Mouse (Mus musculus): Measurements from ENCODE around the gene Cldn14. TPM values are rescaled to one million over a fixed set of nuclear protein-coding genes. Genes with fewer than 3 reads are reported as not detected.
"Not testable (repeated sequence)": the region's sequence is repeated elsewhere in the genome, so short reads cannot be mapped to it uniquely, and the experiment has no call there.

Cldn14 gene
- polyA plus RNA-seq, 2 experiments = 1.0 to 1.2 TPM

- Histone ChIP-seq H3K4me2 (ENCODE audit: low read depth) (no peak overlapping the region), H3K9ac (replicated peaks) (no peak overlapping the region), H3K4me1 (replicated peaks; ENCODE audit: control insufficient read depth in 2 of 2, insufficient read depth in 2 of 2, low read length in 1 of 2) (peaks cover 0 to 4% of the 10 kb centered on the region in 2 experiments; a peak in 1 of 4 replicates), H3K9me3 (ENCODE audit: control insufficient read depth, low read length) (no peaks in the 10 kb centered on the region), H3K36me3 (replicated peaks; ENCODE audit: control insufficient read depth, insufficient read depth, low read depth) (no peaks in the 10 kb centered on the region), H3K27ac (no peak overlapping the region), H3K27me3 (ENCODE audit: control insufficient read depth, insufficient read depth, low read length) (no peaks in the 10 kb centered on the region), H3K4me3 (ENCODE audit: insufficient read depth in 1 of 2, low read depth in 2 of 2, low read length in 2 of 2) (no peak overlapping the region)
- DNase-seq (ENCODE audit: low read depth in 3 of 3, low spot score in 3 of 3) (no peak), ATAC-seq (ENCODE audit: insufficient read depth) (no peak)
- TF ChIP-seq EP300 (IDR thresholded peaks at IDR 0.05; ENCODE audit: low read depth) = no peak
- TF ChIP-seq CTCF (IDR thresholded peaks at IDR 0.05; ENCODE audit: low read depth) = no peak
- 50% methylated on average over 4 of the region's 4 CpGs for WGBS (ENCODE audit: insufficient replicate concordance)
Observed at GRCm38 (mm10) chr16:94017953-94018352, 9.3 kb upstream of the Cldn14 start.

DNA sequence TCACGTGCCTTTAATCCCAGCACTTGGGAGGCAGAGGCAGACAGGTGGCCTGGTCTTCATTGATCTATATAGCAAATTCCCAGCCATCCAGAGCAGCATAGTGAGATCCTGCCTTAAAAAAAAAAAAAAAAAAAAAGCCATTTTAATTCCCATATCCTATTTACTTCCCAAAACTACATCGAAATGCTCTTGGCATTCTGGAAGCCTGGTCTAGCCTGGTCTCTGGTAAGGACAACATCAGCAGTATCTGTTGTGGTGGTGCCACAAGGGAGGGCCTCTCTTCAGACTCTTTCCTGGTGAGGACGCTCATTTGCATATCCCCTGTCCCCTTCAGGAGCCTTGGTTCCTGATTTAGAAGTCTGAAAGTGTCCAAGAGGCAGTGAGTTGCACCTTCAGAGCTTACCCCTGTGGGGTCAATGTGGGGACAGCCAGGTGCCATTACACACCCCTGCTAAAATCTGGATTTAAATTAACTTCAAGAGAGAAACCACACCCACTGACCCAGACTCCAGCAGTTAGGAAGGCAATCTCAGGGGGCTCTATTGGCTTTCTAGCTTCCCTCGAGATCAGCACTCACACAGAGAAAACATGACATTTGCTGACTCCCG is 6.0 kb upstream of the Cldn14 start:
- no peak for DNase-seq (ENCODE audit: low read depth in 3 of 3, low spot score in 3 of 3)
- no peak overlapping the region for H3K4me3 ChIP-seq (ENCODE audit: insufficient read depth in 1 of 2, low read depth in 2 of 2, low read length in 2 of 2)
- no peak overlapping the region for H3K27ac ChIP-seq
- H3K27me3 ChIP-seq (ENCODE audit: control insufficient read depth, insufficient read depth, low read length) = no peaks in the 10 kb centered on the region
- WGBS (ENCODE audit: insufficient replicate concordance) = 59% methylated on average over 5 of the region's 5 CpGs
- no peak overlapping the region for H3K9ac ChIP-seq (replicated peaks)
- H3K36me3 ChIP-seq (replicated peaks; ENCODE audit: control insufficient read depth, insufficient read depth, low read depth) = no peaks in the 10 kb centered on the region
- no peak for ATAC-seq (ENCODE audit: insufficient read depth)
- TF ChIP-seq CTCF (IDR thresholded peaks at IDR 0.05; ENCODE audit: low read depth) (no peak), EP300 (IDR thresholded peaks at IDR 0.05; ENCODE audit: low read depth) (no peak)
- H3K9me3 ChIP-seq (ENCODE audit: control insufficient read depth, low read length) = no peaks in the 10 kb centered on the region
- peaks cover 0 to 4% of the 10 kb centered on the region in 2 experiments; a peak in 1 of 4 replicates for H3K4me1 ChIP-seq (replicated peaks; ENCODE audit: control insufficient read depth in 2 of 2, insufficient read depth in 2 of 2, low read length in 1 of 2)
- no peak overlapping the region for H3K4me2 ChIP-seq (ENCODE audit: low read depth)

DNA sequence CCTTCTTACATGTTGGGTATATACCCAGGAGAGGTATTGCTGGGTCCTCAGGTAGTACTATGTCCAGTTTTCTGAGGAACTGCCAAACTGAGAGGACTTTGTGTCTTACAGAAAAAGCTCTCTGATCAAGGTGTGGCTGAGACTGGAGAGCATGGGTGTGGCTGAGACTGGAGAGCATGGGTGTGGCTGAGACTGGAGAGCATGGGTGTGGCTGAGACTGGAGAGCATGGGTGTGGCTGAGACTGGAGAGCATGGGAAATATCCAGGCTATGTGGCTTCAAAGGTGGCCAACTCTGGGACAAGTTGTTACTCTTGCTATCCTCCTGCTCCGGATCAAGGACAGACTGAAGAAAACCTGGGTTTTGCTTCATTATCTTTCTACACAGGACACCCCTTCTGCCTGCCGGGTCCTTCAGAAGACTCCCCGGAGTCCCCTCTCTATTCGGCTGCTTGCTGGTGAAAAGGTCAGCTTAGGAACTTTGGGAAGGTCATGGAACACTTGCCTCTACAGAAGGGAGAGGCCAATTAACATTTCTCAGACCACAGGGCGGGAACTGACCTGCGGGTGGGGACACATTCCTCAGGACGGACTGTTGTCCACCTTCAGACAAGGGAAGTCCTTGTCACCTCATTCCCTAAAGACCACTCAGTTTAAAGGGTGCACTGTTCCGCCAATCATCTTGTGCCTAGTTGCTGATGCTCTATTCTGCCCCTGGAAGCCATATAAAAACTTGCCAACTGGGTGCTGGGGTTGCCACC is 4.9 kb upstream of the Cldn14 start:
- not testable (repeated sequence) for H3K36me3 ChIP-seq (replicated peaks; ENCODE audit: control insufficient read depth, insufficient read depth, low read depth); H3K4me2 ChIP-seq (ENCODE audit: low read depth); H3K4me3 ChIP-seq (ENCODE audit: insufficient read depth in 1 of 2, low read depth in 2 of 2, low read length in 2 of 2); H3K27me3 ChIP-seq (ENCODE audit: control insufficient read depth, insufficient read depth, low read length); H3K9ac ChIP-seq (replicated peaks); DNase-seq (ENCODE audit: low read depth in 3 of 3, low spot score in 3 of 3); H3K27ac ChIP-seq; H3K4me1 ChIP-seq (replicated peaks; ENCODE audit: control insufficient read depth in 2 of 2, insufficient read depth in 2 of 2, low read length in 1 of 2); ATAC-seq (ENCODE audit: insufficient read depth); H3K9me3 ChIP-seq (ENCODE audit: control insufficient read depth, low read length)
- WGBS (ENCODE audit: insufficient replicate concordance) = 86% methylated on average over 8 of the region's 8 CpGs

DNA sequence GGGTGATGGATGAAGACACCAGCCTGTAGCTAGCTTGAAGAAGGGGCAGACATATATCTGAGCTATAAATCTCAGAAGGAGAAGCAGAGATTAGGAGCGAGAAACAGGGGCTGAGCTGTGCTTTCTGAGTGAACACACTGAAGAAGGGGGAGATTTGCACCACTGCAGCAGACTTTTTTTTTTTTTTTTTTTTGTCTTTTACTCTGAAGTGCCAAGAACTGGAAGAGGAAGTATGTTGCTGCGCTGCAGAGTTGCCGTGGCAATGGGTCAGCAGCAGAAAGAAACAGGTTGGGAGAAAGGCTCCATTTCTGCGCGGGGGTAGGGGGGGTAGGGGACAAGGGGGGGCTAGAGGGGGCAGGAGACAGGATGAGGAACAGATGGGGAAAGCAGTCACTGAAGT is 2.6 kb upstream of the Cldn14 start:
- Histone ChIP-seq H3K36me3 (replicated peaks; ENCODE audit: control insufficient read depth, insufficient read depth, low read depth) (no peaks in the 10 kb centered on the region), H3K27me3 (ENCODE audit: control insufficient read depth, insufficient read depth, low read length) (no peaks in the 10 kb centered on the region), H3K27ac (no peak overlapping the region), H3K4me1 (replicated peaks; ENCODE audit: control insufficient read depth in 2 of 2, insufficient read depth in 2 of 2, low read length in 1 of 2) (peaks cover 0 to 5% of the 10 kb centered on the region in 2 experiments; a peak in 1 of 4 replicates), H3K9ac (replicated peaks) (no peak overlapping the region), H3K9me3 (ENCODE audit: control insufficient read depth, low read length) (no peaks in the 10 kb centered on the region), H3K4me2 (ENCODE audit: low read depth) (no peak overlapping the region), H3K4me3 (ENCODE audit: insufficient read depth in 1 of 2, low read depth in 2 of 2, low read length in 2 of 2) (no peak overlapping the region)
- no peak for DNase-seq (ENCODE audit: low read depth in 3 of 3, low spot score in 3 of 3)
- WGBS (ENCODE audit: insufficient replicate concordance) = 5% methylated on average over 5 of the region's 5 CpGs
- TF ChIP-seq EP300 (IDR thresholded peaks at IDR 0.05; ENCODE audit: low read depth) (no peak), CTCF (IDR thresholded peaks at IDR 0.05; ENCODE audit: low read depth) (no peak)
- ATAC-seq (ENCODE audit: insufficient read depth) = no peak

DNA sequence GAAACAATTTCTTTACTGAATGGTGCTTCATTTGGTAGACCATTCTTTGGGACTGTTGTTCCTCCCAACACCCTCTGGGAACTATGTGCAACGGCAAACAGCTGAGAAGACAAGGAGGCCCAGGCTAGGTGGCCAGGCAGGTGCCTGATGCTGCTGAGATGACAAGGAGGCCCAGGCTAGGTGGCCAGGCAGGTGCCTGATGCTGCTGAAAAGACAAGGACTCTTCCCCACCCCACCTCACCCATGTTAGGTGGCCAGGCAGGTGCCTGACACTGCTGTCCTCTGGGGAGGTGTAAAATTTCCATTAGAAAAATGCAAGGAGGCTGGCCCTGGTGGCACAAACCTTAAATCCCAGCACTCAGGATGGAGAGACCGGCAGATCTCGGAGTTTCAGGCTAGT is 2.0 kb upstream of the Cldn14 start:
- Histone ChIP-seq H3K9ac (replicated peaks) (no peak overlapping the region), H3K4me3 (ENCODE audit: insufficient read depth in 1 of 2, low read depth in 2 of 2, low read length in 2 of 2) (no peak overlapping the region), H3K27me3 (ENCODE audit: control insufficient read depth, insufficient read depth, low read length) (no peaks in the 10 kb centered on the region), H3K4me2 (ENCODE audit: low read depth) (no peak overlapping the region), H3K9me3 (ENCODE audit: control insufficient read depth, low read length) (no peaks in the 10 kb centered on the region), H3K27ac (no peak overlapping the region), H3K4me1 (replicated peaks; ENCODE audit: control insufficient read depth in 2 of 2, insufficient read depth in 2 of 2, low read length in 1 of 2) (peaks cover 0 to 5% of the 10 kb centered on the region in 2 experiments; a peak in 1 of 4 replicates), H3K36me3 (replicated peaks; ENCODE audit: control insufficient read depth, insufficient read depth, low read depth) (no peaks in the 10 kb centered on the region)
- 64% methylated on average over 3 of the region's 3 CpGs for WGBS (ENCODE audit: insufficient replicate concordance)
- TF ChIP-seq CTCF (IDR thresholded peaks at IDR 0.05; ENCODE audit: low read depth) (no peak), EP300 (IDR thresholded peaks at IDR 0.05; ENCODE audit: low read depth) (no peak)
- no peak for DNase-seq (ENCODE audit: low read depth in 3 of 3, low spot score in 3 of 3)
- ATAC-seq (ENCODE audit: insufficient read depth) = no peak

Data from liver, embryonic 14.5 days (tissue).